In the genomic region with DNA sequence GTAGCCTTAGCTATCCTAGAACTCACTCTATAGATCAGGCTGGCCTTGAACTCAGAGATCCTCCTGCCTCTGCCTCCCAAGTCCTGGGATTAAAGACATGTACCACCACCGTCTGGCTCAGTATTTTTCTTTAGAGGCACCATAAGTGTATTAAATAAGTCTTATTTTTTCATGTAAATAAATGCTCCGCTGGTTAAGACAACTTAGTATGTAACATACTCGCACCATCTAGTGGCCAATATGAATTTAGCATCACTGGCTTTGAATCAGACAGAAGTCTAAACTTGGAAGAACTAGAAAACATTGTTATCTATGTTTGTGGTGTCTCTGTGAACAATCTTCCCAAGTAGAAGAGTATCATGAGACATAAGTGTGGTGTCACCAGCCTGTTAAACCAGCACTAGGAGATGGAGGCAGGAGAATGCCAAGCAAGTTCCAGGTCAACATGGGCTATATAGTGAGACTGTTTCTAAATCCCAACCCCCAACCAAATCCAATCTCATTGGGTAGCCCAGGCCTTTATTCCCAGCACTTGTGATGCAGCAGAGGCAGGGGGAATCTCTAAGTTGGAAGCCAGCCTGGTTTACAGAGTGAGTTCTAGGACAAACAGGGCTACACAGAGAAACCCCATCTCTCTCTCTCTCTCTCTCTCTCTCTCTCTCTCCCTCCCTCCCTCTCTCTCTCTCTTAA, we compare ENCODE assay signal across 8 mouse cellular contexts. TPM values are rescaled to one million over a fixed set of nuclear protein-coding genes. Genes with fewer than 3 reads are reported as not detected.
DNase-seq lines count a peak whose midpoint lies in the region; ATAC-seq and TF ChIP-seq lines count a peak whose summit lies in the region.

No protein-coding gene starts in this region.

- no peak overlapping the region for H3K9ac ChIP-seq in intestine, embryonic 16.5 days (ENCODE audit: low read depth, low read length)
- no peak overlapping the region for H3K9ac ChIP-seq in stomach, postnatal 0 days (ENCODE audit: low read length)

- H3K4me1 ChIP-seq in intestine, embryonic 16.5 days (ENCODE audit: control insufficient read depth, insufficient read depth, low read length) = no peaks in the 10 kb centered on the region
- no peaks in the 10 kb centered on the region for H3K4me1 ChIP-seq in stomach, postnatal 0 days (replicated peaks; ENCODE audit: control insufficient read depth, insufficient read depth)

- no peaks in the 10 kb centered on the region for H3K36me3 ChIP-seq in intestine, embryonic 16.5 days (ENCODE audit: control insufficient read depth, insufficient read depth, low read length)
- no peaks in the 10 kb centered on the region for H3K36me3 ChIP-seq in stomach, postnatal 0 days (ENCODE audit: control insufficient read depth, insufficient read depth, low read length)

- H3K27ac ChIP-seq in intestine, embryonic 16.5 days (ENCODE audit: low read length) = no peak overlapping the region
- no peak overlapping the region for H3K27ac ChIP-seq in stomach, postnatal 0 days (replicated peaks)

- no peak for TF ChIP-seq EP300 in stomach, postnatal 0 days (optimal IDR thresholded peaks at IDR 0.05)

- WGBS in intestine, embryonic 16.5 days = 6% methylated on average over 3 of the region's 3 CpGs
- 8% methylated on average over 3 of the region's 3 CpGs for WGBS in stomach, postnatal 0 days

- H3K9me3 ChIP-seq in intestine, embryonic 16.5 days (ENCODE audit: control insufficient read depth, low read length) = no peaks in the 10 kb centered on the region
- no peaks in the 10 kb centered on the region for H3K9me3 ChIP-seq in stomach, postnatal 0 days (ENCODE audit: control insufficient read depth, low read length)

- TF ChIP-seq CTCF in stomach, postnatal 0 days (IDR thresholded peaks at IDR 0.05; ENCODE audit: low read depth) = peak; percentile 89

- no peak overlapping the region for H3K4me3 ChIP-seq in intestine, embryonic 16.5 days (ENCODE audit: low read length)
- H3K4me3 ChIP-seq in stomach, postnatal 0 days (ENCODE audit: low read depth, low read length) = no peak overlapping the region

- ATAC-seq in cerebellum, adult (ENCODE audit: insufficient number of reproducible peaks, low FRiP score, low TSS enrichment) = peak; percentile 39; the same call in 1 of the 2 replicates
- 0 out of 2 replicates have a peak, but pooled peaks have one; percentile 33 for ATAC-seq in intestine, embryonic 16.5 days
- ATAC-seq in stomach, postnatal 0 days (ENCODE audit: low FRiP score, low TSS enrichment) = no peak

- DNase-seq in cerebellum, adult 11 months = no peak
- peak; percentile 35 for DNase-seq in right cerebral cortex, adult 18-20 months
- DNase-seq in right cerebral cortex, postnatal 4 days = no peak
- peak; percentile 72 for DNase-seq in embryo, embryonic 10.5 days (ENCODE audit: low spot score)
- peak; percentile 72 for DNase-seq in lung, postnatal 10 days
- no peak for DNase-seq in stomach, postnatal 0 days (ENCODE audit: low spot score)

- H3K27me3 ChIP-seq in intestine, embryonic 16.5 days (replicated peaks; ENCODE audit: control insufficient read depth, insufficient read depth, low read length) = no peaks in the 10 kb centered on the region
- H3K27me3 ChIP-seq in stomach, postnatal 0 days (ENCODE audit: control insufficient read depth, insufficient read depth, low read length) = no peaks in the 10 kb centered on the region

- no peak overlapping the region for H3K4me2 ChIP-seq in intestine, embryonic 16.5 days (ENCODE audit: low read depth, low read length)
- no peak overlapping the region for H3K4me2 ChIP-seq in stomach, postnatal 0 days (replicated peaks; ENCODE audit: low read depth)

RNA-seq across cellular contexts. Expression of gene Ccnl1, which starts 33.1 kb away (rescaled TPM):
- polyA plus RNA-seq in intestine, embryonic 16.5 days (2015; fragmentation: Nextera tagmentation; extraction: Ambion mirVana) = 81.6 and 82.4 TPM in 2 replicates
- polyA plus RNA-seq in stomach, postnatal 0 days (2015; fragmentation: Nextera tagmentation; extraction: Ambion mirVana) = 51.4 and 54.3 TPM in 2 replicates

Comparison
In these comparisons a context has a peak if more than half of its experiments do, and no peak if none do; other contexts are left out.
1. DNase-seq: peak in right cerebral cortex, adult 18-20 months (single experiment), embryo, embryonic 10.5 days (single experiment) and lung, postnatal 10 days (single experiment); none in cerebellum, adult 11 months (single experiment), right cerebral cortex, postnatal 4 days (single experiment) and stomach, postnatal 0 days (single experiment).